Mouse (Mus musculus): ENCODE results near the gene Il4ra.

The Il4ra gene

DNA sequence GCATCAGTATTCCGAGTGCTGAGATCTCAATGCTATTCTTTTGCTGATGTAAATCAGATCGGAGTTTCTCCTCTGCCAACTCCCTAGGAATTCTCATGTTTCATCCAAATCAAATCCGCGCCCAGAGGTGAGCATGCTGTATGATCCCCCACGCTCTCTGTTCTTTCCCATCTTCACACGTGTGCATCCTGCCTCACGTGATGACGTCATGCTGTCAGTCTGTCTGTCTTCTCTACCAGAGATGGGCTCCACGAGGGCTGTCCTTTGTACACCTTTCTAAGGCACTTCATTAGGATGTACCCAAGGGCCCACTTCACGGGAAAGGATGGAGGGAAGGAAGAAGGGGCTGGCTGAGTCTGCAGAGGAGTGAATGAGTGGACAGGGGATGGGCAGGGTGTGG, 48.2 kb downstream of the Il4ra start:
- DNase-seq (ENCODE audit: low spot score in 2 of 2): no peak

DNA sequence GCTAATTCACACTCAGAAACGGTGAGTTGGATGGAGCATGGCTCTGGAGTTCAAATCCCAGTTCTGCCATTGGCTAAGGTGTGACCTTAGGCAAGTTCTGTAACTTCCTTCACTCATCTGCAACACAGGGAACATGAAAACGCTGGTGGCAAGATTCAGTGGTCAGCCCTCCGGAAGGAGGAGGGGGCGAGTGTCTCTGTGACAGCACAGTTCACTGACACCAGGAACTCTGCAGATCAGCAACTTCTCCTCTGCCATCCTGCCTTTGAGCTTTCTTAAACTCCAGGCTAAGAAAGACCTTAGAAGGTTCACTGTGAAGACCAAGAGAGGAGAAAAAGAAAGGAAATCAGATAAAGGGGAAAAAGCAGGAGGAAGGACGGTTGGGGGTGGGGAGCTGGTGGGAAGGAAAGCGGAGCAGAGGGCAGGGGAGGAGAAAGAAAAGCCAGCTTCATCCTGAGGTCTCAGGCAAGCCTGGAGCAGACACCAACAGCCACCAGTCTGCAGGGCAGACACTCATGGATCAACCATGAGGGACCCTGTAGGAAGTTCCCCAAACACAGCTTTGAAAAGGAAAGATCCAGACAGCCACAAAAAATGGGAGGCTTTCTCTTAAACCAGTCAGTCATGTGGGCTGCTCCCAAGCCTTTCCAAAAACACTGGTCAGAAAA, 48.8 kb downstream of the Il4ra start:
- no peak for DNase-seq (ENCODE audit: low spot score in 2 of 2)

- no peak for DNase-seq (ENCODE audit: low spot score in 2 of 2)
Measured at GRCm38 (mm10) chr7:125601280-125601670, 49.4 kb downstream of the Il4ra start.

DNA sequence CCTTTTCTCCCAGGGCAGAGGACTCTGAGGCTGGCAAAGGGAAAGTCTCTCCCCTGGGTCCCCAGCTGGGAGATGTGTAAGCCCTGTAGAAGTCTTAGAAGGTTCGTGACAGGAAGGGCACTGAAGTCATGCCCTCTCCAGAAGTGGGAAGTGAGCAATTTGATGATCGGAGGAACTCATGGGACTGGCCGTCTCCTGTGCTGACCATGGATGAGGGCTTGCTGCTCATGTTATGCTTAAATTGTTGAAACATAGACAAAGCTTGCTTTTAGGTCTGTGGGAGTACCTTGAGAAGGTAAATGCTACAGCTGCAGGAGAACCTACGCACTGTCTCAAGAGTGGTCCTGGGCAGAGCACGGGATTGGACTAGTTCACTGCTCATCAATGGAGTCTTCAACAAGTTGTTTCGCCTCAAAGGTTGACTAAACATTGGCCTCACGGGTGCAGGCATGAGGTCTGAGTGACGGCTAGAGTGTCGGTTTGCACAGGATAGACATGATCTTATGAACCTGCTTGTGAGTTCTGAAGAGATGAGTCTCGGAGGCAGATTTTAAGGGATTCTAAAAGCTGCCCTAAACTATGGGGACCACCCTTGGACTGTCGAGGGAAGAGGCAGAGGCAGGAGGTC, 50.0 kb downstream of the Il4ra start:
- DNase-seq (ENCODE audit: low spot score in 2 of 2): no peak

DNA sequence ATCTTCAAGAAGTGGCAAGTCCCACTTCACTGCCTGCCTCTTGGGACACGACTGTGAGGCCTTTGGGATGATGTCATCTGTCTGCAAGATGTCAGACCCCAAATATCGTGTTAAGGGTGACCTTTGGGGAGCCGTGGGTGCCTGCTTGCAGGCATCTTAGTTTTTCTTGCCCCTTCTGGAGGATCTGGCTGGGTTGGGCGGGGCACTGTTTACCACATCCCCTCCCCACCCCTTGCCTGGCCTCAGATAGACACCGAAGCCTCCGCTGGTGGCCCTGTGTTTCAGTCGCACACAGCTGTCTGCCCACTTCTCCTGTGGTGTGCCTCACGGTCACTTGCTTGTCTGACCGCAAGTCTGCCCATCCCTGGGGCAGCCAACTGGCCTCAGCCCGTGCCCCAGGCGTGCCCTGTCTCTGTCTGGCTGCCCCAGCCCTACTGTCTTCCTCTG, 51.3 kb downstream of the Il4ra start, which contains the start of gene Il21r:
TSS of gene Il21r (plus strand) at position 245 of the 447 bp plus-strand sequence.
- DNase-seq (ENCODE audit: low spot score in 2 of 2): no peak

DNA sequence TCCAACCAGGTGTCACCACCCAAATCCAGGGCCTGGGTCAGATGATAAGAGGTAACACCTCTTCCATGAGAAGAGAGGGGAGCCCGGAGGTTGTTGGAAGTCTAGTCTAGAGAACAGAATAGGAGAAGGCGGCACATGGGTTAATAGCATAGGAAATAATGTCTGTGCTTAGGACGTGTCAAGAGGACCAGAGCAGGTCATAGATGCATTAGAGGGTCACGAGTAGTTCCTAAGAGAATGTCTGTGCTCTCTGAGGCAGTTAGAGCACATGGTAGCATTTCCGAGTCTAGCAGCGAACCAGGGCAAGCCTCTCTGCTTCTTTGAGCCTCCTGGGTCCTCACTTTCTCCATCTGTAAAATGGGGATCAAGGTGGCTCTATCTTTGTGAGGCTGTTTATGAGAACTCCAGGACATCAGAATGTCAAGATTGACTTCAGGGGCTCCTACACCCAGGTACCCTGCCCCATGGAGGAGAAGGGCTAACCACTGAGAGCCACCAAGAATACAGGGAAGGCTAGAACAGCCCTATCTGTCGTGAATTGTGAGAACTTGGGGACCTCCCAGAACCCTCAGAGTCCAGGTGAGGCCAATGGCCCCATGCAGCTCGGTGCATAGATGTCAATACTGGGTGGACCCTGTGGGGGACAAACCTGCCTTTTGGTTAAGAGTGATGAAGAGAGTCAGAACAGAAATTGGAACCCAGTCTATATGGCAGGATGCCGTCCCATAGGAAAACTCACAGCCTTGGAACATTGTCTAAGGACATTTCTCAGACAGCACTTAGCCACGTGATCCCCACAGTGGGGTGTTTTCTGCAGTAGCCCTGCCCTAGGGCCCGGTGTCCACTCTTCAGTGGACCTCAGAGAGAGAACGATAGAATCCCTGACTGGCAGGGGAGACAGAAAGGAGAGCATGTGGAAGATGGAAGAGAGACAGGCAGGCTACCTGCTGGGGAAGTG, 52.7 kb downstream of the Il4ra start:
- DNase-seq (ENCODE audit: low spot score in 2 of 2): no peak

- DNase-seq (ENCODE audit: low spot score in 2 of 2): no peak
Measured at GRCm38 (mm10) chr7:125605725-125606139, 53.8 kb downstream of the Il4ra start.

GRCm38 (mm10) chr7:125606265-125607164, 54.6 kb downstream of the Il4ra start:
- DNase-seq (ENCODE audit: low spot score in 2 of 2): no peak

DNA sequence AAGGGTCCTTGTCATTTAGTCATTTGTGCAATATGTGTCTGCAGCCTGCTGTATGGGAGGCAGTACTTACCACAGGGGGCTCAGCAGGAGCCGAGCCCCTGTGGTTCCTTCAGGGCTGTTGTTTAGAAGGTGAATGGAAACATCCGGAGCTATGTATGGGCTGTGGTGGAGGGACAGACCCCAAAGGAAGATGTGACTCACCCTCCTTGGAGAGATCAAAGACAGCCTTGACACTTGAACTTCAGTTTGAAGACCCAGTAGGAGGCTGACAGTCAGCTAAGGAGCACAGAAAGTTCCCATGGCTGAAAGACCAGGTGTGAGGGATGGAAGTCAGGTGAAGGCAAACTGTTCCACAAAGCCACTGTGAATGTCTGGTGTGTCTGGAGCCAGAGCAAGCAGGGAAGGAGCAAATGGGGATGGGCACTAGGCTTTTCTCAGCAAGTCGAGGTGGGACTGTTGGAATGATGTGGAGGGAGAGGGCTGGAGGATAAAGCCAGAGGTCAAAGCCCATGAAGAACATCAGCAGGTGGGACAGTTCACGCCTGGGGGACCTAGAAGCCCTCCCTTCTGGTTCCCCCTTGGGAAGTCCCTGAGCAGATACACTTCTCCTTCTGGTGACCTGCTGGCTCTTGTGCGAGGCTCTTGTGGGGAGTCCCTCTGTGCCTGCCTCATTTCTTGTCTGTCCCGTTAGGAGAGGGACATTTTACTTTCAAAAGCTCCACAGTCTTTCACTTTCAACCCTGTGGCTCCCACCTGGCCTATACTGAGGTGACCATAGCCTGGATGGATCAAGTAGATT, 55.7 kb downstream of the Il4ra start:
- no peak for DNase-seq (ENCODE audit: low spot score in 2 of 2)

DNA sequence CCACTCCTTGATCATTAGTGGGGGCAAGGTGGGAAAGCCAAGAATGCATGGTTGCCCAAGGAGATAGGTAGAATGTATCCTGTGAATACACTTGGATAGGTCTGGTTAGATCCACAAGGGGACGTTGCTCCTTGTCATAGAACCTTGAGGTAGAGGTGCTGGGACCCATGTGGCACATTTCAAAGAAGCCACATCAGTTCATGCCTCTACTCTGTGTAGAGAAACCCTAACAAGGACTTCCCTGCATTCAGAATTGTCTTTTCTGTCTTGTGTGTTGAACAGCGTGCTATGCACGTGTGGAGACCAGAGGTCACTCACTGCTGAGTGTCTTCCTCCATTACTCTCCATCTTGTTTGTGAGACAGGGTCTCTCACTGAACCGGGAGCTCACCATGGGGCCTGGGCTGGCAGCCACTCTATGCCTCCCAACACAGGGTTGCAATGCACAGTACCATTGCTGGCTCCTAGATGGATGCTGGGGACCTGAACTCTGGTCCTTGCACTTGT, 56.3 kb downstream of the Il4ra start:
- DNase-seq (ENCODE audit: low spot score in 2 of 2): no peak

DNA sequence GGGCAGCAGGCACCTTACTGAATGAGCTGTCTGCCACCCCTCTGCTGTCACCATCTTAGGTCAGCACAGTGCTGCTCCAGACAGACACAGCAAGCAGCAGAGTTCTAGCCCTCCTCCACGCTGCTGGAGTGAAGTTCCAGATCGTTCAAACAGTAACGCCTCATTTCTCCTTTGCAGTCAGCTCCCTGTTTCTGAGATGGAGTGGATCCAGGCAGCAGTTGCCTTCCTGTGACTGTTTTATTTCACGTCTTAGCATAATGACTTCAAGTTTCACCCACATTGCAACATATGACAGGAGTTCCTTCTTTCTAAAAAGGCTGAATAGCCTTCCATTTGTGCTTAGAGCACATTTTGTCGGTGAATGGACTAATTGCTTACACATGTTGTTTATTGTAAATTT, 61.7 kb downstream of the Il4ra start:
- no peak for DNase-seq (ENCODE audit: low spot score in 2 of 2)

DNA sequence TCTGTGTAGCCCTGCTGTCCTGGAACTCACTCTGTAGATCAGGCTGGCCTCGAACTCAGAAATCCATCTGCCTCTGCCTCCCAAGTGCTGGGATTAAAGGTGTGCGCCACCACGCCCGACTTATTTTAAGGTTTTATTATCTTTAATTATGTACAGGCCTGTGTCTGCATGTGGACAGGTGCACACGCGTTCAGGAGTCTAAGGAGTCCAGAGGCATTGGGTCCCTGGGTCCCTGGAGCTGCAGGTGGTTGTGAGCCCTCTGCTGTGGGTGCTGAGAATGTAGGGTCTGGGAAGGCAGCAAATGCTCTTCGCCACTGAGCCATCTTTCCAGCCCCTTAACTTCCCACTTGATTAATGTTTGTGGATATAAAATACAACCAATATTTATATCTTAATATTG, 63.5 kb downstream of the Il4ra start:
- no peak for DNase-seq (ENCODE audit: low spot score in 2 of 2)

DNA sequence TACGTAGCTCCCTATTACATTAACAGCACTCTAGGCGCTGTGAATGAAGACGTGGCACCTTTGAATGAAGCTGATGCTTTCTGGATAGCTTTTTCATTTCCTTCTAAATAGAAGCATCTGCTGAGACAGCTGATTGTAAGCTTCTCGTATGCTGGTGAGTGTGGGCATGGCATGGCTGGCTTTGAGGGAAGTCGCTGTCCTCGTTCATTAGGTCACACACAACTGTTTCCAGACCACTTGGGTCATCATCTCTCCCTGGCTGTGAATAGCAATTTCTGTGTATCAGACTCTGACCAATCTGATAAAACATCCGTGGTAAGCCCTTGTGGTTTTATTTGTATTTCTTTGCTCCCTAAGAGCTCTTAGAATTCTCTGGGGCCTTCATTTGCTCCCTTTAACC, 66.1 kb downstream of the Il4ra start:
- DNase-seq (ENCODE audit: low spot score in 2 of 2): no peak

GRCm38 (mm10) chr7:125620077-125620476, 68.2 kb downstream of the Il4ra start:
- DNase-seq (ENCODE audit: low spot score in 2 of 2): no peak

DNA sequence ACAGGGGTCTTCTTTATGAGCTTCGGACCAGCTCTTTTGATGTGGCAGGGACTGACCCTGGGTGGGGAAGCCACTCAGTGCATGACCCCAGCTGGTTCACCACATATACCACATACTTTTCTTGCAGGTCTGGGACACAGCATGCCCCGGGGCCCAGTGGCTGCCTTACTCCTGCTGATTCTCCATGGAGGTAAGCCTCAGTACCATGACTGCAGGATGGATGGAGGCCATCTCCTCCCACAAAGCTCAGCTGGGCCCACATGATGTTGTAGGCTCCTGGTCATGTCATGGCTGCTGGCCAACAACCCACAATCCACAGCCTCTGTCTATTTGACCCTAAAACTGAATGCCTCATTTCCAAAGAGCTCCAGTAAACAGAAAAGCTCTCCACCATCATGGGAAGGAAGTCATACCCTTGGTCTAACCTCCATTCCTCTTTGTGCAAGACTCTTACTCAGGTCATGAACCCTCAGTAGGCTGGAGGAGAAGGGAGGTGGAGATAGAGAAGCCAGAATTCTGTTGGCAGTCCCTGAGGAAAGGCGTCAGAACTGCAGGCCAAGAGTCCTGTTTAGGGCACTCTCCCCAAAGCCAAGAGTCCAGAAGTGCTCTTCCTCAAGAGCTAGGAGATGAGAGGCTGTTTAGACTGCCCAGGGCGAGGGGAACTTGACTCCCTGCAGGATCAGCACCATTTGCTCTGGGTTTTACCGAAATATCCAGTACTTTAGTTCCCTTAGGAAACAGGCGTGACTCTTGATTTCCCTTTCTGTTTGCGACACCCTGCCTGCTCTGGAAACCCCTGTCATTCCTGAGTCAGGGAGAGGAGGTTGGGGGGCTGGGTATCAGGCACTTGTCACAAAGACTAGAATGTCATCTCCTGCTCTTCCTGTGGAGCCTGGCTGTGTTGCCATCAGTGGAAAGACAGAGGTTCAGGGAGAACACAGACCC, 71.1 kb downstream of the Il4ra start:
- no peak for DNase-seq (ENCODE audit: low spot score in 2 of 2)

DNA sequence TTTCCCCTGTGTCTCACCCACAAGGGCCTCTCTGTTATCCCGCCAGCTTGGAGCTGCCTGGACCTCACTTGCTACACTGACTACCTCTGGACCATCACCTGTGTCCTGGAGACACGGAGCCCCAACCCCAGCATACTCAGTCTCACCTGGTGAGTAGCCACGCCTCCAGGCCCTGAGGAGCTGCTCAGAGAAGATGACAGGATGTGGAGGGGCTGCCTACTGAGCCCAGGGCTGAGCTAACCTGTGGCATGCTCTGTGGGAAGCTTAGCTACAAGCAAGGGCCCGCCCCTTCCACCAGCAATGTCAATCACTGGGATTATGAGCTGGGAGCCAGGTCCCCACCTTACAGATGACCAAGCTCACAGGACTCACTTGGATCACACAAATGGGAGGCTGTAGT, 73.3 kb downstream of the Il4ra start:
- DNase-seq (ENCODE audit: low spot score in 2 of 2): no peak

DNA sequence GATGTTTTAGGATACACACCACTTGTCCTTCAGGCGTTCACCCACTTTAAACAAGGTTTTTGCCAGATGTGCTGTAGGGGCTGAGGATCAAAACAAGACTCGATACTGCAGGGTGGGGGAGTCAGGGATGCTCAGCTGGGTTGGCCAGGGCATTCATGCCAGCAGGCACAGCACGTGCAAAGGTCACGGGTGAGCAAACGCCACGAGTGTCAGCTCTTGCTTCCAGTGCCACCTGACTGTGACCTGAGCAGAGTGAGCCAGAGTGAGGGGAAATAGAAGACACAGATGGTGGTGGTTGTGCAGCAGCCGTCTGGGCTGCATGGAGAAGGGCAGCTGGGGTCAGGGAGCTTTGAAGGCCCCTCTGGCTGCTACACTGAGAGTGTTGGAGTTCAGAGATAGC, 73.9 kb downstream of the Il4ra start:
- DNase-seq (ENCODE audit: low spot score in 2 of 2): no peak

Data from urinary bladder, adult 18-20 months (tissue).